Mouse (Mus musculus) stomach, postnatal 0 days (tissue): Measurements from ENCODE around the gene Gm17334.

ENCODE experiments used
- CTCF ChIP-seq: IDR thresholded peaks from 2 replicates; pipeline ENCODE4 v1.5.1; 2016; ENCODE audit warnings: antibody characterized with exemption, low read depth, mild to moderate bottlenecking, moderate library complexity
- EP300 ChIP-seq: optimal IDR thresholded peaks from 2 replicates; pipeline ENCODE3; 2016; ENCODE audit warnings: antibody characterized with exemption

DNA sequence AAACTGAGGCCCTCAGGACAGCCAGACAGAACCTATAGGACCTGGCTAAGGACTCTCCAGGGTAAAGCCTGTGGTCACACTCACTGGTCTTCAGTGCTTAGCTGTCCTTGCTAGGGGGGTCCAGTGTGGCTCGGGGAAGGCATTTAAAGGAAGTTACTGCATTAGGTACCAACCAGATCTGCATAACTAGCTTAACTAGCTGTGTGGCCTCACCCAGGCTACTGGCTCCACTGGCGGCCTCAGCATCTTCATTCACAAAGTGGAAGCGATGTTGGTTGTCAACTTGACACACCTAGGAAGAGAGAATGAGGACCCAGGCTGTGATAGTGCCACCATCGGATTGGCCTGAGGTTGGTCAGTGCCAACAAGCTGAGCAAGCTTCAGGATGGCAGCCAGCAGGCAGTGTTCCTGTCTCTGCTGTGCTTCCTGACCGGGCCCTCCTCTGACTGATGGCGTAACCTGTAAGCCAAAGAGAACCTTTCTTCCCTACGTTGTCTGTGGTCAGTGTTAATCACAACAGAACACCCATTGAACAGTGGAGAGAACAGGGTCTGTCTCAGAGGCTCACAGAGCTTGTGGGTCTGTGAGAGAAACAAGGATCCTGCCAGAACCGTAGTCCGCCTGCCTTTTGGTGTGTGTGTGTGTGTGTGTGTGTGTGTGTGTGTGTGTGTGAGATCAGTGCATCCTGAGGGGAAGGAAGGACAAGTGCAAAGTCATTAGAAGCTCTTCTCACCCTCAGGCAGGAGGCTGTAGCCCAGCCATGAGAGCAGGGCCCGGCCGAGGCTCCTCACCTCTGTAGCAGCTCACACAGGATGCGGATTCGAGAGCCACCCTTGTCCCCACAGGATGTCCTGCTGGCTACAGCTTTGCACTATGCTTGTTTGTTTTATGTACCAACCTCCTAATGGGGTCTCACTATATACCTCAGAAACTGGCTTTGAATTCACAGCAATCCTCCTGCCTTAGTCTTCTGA, 13.4 kb upstream of the Gm17334 start:
- TF ChIP-seq CTCF = no peak
- TF ChIP-seq EP300 = no peak
